Mouse (Mus musculus): ENCODE measurements at regions not wholly inside any gene's neighbourhood (a gene's known extent, or its start where the extent isn't known, plus 50 kb on each side); places are given as distances from the start of the nearest gene placed in this dataset.

- no peak for DNase-seq (ENCODE audit: low spot score in 2 of 2)
Measured at GRCm38 (mm10) chr3:121864734-121865445, 49.8 kb upstream of the Abcd3 start.
